Mouse (Mus musculus) frontal cortex, postnatal 10 days (tissue): Measurements from ENCODE around the gene Ica1.

Experiments
- DNase-seq, 2 experiments: peaks; one replicate each; pipeline ENCODE4 v3.0.0; 2022; ENCODE audit warnings: low spot score in 2 of 2, mixed read lengths in 1 of 2

The Ica1 gene

DNA sequence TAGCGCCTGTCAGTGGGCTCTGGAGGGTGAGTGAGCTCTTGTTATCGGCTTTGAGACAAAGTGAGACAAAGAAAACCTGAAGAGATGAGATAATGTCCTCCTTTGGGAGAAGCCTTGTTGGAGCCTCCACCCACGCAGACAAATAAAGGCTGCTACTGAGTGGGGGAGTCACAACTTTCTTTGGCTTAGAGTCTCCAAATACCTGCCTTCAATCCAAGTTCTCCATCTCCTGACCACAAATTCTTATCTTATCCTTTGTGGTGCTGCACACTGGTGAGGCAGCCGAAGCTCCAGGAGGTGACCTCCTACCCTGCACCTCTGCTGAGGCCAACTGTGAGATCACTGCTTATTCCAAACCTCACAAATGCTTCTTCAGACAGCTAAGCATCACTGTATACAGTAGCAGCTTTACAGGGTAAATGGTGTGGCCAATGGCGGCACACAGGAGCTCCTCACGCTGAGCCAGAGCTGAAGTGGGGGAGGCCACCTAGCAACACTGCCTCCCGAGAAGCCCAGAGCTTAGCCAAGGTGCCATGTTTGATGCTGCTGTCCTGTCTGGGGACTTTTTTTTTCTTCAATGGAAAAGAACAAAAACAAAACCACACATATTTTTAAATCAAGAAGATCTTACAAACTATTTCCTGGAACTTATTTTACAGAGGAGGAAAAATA lies 130.6 kb downstream of the Ica1 start:
- no peak for DNase-seq

DNA sequence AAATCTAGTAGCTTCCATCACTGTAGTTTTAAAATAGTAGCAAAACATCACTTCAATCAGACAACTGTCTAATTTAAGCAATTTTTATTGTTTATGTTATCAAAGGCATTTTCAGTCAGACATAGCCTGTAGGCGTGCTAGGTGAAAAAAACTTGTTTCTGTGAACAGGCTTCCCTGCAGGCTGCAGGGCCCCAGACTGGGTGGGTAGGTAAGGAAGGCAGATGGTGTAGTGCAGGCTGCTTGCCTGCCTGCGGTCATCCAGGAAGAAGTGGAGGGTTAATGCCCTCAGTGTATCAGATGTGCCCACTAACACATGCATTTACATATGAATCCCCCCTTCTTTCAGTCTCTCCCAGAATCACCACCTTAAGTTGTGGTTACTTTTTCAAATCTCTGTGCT lies 132.6 kb downstream of the Ica1 start:
- DNase-seq = no peak

DNA sequence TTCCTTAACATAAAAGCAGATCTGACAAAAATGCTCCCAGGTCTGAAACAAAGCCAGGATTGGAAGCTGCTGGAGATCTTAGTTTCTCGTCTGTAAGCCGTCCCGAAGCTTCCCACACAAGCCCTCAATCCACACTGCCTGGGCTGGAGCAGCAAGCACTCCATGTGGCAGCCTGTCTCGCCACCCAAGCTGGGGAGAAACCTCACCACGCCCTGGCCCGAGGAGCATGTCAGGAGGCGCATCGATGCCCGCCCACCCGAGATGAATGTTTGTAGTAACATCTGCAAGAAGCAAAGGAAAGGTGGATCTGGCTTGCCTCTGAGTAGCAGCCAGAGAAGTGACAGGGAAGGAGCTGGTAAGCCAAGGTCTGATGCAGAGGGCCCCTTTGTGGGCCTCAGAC lies 133.6 kb downstream of the Ica1 start:
- DNase-seq = no peak

DNA sequence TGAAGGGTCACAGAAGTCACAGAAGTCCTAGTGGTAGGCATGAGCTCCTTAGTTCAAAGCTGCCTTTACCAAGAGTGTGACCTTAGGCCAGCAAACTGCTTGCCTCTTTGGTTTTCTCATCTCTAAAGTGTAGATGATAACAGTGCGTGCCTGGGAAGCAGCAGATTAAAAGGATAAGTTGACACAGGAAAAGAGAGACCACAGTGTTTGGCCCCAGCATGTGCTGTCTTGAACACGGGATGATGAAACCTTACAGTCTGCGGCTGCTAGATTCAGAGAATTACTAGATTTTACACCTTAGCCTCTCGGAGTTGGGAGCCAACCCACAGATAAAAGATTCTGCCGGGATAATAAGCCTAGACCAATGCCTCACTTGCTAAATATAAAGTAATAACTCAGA lies 137.4 kb downstream of the Ica1 start:
- no peak for DNase-seq

DNA sequence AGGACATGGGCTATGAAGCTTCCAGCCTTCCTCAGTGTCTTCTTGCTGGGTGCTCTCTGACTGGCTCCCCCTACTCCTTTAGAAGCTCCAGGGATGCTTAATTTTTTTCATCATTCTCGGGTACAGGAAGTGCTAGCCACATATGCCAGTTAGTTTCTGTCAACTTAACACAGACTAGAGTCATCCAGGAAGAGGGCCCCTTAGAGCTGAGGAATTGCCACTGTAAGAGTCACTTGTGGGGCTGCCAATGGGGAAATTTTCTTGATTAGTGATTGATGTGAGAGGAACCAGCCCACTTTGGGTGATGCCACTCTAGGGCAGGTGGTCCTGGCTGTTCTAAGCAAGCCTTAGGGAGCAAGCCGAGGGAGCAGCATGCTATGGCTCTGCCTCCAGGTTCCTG lies 138.8 kb downstream of the Ica1 start:
- DNase-seq = no peak

DNA sequence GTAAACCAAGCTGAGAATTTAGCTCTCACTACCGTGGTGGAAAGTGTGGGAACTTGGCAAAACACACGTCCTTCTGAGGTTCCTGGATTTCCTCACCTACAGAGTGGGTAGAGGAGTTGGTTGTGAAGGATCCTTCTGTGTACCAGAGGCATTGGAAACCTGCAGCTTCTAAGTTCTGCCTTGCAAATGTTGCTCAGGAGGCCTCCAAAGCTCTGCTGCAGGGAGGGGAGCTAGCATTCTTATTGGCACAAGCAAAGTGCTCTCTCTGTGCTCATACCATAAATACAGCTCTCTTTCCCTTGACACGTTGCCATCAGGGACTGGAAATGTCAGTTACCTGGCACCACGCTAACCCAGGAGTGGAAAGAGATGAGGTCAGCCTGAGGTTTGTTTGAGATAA lies 139.4 kb downstream of the Ica1 start:
- no peak for DNase-seq

DNA sequence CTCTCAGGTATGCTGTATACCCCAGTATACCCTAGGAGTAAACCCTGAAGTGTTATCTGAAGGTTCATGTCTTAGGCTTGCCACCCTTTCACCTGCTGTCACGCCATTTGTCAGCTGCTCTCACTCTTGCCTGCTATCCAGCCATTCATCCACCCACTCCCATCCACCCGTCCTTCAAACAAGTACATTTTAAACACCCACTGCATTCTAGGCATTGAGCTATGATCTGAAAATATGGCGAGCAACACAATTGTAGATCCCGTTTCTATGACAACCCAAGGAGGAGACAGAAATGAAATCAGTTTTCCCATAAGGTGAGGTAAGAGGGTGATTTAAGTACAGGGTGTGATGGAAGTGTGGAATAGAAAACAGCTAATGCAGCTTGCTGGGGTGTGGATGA lies 140.2 kb downstream of the Ica1 start:
- DNase-seq = peak in 1 of 2 experiments; percentile 48

DNA sequence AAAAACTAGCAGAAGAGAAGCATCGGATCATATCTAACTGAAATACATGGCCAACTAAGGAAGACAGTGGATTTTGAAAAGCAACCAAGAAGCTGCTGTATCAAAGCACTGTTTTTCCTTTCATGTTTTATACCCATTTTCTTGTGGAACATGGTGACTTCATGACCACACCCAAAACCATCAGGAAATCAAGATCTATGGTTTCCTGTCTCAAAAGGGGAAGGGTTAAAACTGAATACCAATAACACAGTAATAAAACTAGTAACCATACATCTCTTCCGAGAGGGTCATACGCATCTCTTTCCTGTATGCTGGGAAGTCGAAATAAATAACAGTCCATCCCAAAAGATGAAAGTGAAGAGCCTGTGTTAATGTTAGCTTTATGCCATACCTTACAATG lies 145.6 kb downstream of the Ica1 start:
- no peak for DNase-seq

DNA sequence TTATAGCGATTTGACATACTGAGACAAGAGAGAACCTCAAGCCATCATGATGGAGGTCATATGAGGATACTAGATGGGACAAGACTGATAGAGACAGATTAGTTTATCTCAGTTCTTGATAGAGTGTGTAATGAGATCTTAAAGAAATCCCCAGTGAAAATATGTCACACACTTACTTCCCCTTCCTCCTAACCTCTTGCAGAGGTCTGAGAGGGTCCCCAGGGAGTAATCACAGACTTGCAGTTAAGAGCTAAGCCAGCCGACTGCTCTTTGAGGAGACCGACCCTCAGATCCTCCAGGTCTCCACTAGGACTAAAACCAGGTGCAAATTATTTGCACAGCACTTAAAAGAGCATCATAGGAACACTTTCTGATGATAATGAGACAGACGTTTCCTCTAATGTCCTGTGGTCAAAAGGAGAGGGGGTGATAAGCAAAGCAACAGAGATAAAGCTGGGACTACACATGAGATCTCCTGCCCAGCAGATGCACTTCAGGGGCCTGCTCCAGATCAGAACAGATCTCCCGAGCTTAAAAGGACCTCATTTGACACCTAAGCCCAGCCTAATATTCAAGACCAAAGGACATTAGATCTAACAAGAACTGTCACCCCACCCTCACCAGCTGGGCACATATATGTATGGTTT lies 146.2 kb downstream of the Ica1 start:
- DNase-seq = no peak

DNA sequence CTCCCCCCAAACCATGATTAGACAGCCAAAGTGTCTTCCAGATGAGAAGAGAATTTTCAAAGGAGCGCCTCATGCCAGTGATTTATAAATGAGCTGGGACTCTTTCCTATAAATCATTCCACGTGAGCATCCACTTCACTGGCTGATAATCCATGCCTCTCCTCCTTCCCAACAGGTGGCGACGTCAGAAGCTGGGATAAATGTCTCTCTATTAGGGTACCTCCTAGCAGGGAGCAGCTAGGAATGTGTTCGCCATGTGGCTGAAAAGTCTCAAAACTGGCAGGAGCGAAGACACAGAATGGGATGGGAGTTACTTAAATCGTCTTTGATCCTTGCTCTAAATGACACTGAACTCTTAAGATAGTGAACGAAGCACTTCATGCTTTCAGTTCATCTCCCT lies 146.9 kb downstream of the Ica1 start:
- no peak for DNase-seq

DNA sequence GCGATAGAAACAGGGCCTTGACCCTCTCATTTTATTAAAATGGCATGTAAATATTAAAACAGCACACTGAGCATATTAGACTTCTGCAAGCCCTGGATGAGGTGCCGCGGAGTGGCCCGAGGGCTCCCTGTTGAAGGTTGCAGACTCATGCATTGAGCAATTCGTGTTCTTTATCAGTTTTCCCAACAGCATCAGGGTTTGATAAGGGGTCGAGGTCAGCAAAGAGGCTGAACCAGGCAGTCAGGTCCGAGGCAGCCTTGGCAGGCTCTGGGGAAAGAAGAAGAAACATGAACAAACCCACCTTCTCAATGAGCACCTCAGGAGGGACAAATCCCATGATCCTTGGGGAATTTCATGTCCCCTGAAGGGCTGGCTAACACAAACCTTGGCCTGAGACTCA lies 147.8 kb downstream of the Ica1 start:
- no peak for DNase-seq

DNA sequence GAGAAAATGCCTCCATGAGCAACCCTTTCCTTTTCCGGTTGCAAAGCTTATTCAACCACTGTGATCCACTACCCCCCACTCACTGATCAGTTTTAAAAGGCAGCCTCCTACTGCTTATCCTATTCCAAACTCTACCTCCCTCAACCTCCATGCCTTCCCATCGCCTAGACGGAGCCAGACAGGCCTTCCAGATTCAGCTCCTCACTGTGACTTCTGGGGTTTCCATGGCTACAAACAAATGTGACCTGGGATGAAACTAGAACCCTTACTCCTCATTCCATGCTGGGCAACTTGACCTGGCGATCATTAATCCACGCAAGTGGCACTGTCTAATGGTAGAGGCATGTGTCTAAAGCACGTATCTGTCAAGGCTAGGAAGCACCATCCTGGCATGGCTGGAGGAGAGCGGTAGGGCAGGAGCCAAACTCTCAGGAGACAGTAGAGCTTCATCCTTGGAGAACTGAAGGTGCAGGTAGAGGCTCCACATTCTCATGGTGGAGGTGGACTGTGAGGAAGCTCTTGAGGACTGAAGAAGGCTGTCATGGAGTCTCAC lies 149.5 kb downstream of the Ica1 start:
- DNase-seq = no peak

DNA sequence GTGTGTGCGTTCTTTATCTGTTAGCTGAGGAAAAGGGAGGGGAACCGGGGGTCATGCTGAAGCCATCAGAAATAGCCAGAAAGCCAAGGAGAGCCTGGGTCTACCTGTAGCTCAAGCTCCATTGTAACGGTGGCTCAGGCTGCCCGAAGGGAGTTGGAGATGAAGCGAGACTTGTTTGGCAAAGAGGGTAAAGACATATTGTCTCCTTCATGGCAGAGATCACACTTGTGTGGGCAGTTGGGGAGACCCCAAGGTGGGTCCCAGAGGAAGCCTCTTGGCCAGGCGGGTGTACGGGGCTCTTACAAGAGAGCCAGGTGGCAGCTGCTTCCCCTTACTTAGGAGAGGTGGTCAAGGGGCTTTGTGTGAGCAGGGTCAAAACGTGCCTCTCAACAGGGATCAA lies 150.1 kb downstream of the Ica1 start:
- DNase-seq = no peak

DNA sequence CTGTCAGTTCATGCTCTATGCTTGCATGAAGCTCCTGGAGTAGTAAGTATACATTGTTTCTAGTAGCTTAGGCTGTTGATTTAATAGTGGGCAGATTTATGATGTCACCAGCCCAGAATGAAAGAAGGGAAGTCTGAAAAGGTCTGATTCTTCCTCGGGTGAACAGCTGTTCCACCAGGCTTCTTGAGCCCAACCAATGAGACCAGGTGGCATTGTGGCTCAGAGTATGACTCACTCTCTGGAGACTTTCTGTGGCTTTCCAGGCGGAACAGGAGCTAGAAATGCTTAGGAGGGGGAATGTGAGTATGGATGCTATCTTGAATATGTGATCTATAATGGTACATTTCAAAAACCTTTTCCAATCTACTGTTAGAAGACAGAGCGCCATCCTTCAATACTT lies 155.2 kb downstream of the Ica1 start:
- no peak for DNase-seq

DNA sequence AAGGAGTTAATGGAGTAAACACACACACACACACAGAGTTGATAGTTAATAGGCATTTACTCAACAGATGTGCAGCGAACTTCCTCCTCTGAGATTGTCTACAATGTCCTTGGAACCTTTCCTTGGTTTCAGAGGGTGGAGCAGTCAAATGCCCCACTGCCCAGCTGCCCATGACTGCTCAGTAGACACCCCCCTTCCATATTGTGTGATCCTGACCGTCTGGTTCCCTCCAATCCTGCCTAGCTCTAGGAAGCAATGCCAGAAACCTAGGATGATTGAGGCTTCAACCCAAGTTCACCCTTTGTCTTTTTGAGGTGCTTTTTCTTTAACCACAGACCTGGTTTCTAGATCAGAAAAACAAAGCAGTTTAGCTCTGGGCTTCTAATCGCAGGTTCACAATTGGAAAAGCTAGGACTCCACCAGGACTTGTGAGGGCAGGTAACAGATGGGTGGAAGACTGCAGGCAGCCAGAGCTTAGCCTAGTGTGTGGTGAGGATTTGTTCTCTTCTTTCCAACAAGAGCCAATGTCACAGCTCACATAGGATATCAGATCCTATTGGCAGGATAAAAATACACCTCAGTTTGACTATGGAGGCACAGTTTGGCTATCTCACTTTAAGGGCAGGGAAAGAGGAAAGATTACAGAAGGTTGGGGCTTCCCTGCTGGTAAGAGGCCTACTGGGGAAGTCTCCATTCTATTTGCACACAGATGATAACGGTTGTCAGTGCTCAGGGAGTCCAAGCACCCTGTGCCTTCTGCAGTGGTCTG lies 158.5 kb downstream of the Ica1 start:
- no peak for DNase-seq

DNA sequence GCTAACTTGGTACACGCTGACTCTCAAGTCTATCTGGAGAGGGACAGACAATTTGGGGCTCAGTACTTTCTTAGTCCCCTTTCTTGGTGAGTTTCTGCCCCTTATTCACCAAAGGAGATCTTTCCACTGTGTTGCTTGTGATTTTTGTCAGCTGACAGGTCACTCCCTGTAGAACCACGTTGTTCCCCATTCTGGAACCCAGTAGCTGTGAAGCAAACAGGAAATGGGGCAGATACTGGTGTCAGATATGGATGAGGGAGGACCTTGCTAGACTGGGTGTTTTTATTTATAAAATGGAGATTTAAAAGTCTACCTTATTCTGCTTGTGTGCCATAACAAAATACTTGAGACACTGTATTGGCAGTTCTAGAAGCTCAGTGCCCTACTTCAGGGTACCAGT lies 160.9 kb downstream of the Ica1 start:
- DNase-seq = no peak

DNA sequence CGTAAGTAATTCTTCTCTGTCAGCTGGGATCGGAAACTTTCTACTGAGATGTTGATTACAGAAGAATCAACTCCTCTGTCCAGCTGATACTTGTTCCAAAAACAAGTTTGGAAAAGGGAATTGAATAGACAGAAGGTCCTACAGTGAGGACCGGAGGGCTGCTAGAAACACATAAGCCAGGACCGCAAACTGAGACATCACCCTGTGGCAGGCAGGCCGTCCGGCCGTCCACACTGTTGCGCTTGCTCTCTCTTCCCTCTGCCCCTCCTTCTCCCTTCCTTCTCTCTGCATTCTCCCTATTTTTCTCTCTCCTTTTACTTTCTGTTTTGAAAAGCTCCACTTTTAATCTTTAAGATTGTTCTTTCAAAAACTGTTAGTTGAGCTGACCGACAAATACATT lies 186.6 kb downstream of the Ica1 start:
- DNase-seq = no peak

DNA sequence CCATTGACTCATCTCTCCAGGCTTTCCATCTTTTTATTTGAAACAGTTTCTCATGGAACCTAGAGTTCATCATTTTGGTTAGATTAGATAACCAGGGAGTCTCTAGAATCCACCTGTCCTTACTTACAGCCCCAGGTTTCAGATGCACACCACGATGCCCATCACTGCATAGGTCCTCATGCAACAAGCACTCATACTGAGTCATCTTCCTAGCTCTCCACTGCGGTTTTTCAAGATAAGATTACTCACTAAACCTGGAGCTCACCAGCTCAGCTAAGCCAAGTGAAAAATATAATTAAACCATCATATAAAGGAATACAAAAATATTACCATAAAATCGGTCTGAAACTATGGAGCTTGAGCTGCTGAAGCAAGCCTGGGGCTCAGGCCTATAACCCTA lies 194.4 kb downstream of the Ica1 start:
- no peak for DNase-seq

DNA sequence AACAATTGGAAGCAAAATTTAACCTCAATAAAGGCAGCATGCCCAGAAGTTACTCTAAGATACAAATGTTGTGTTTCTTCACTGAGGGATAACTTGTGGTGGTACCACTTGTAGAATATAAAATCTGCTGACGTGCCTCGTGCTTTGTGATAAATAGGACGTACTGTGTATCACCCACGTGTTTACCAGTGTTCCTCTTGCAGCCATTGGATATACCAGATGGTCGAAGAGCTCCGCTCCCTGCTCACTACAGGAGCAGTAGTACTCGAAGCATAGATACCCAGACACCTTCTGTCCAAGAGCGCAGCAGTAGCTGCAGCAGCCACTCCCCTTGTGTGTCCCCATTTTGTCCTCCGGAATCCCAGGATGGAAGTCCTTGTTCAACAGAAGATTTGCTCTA lies 195.9 kb downstream of the Ica1 start:
- DNase-seq = no peak
